Mouse (Mus musculus): Measurements from ENCODE around the gene Trak1. TPM values are rescaled to one million over a fixed set of nuclear protein-coding genes. Genes with fewer than 3 reads are reported as not detected.

Gene Trak1
- polyA plus RNA-seq, 2 experiments: 2.9 to 3.1 TPM

DNA sequence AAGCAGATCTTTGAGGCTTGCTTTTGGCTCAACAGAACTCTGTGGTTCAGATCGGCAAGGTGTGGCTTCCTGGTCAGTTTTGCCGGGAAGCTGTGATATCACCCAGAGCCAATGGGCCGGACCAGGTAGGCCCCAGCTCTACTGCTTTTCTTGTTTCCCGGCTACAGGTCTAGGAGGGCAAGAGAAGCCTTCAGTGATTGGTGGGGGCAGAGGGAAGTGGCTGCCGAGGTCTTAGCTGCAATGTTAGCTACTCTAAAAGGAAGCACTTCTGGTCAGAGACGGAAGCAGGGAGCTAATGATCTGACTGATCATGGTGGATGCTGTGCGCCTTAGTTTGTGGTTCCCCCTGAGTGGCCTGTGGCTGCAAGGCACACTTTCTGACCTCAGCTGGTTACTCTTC, 122.3 kb downstream of the Trak1 start:
- no peak overlapping the region for H3K4me2 ChIP-seq (ENCODE audit: low read depth)
- whole genome bisulfite sequencing (ENCODE audit: insufficient replicate concordance): 17% methylated on average over 7 of the region's 7 CpGs
- H3K36me3 ChIP-seq (replicated peaks; ENCODE audit: control insufficient read depth, insufficient read depth, low read depth): no peaks in the 10 kb centered on the region
- ATAC-seq (ENCODE audit: insufficient read depth): no peak
- no peak overlapping the region for H3K9ac ChIP-seq (replicated peaks)
- no peaks in the 10 kb centered on the region for H3K9me3 ChIP-seq (ENCODE audit: control insufficient read depth, low read length)
- H3K27me3 ChIP-seq (ENCODE audit: control insufficient read depth, insufficient read depth, low read length): no peaks in the 10 kb centered on the region
- no peak for TF ChIP-seq EP300 (IDR thresholded peaks at IDR 0.05; ENCODE audit: low read depth)
- no peak for TF ChIP-seq CTCF (IDR thresholded peaks at IDR 0.05; ENCODE audit: low read depth)
- no peak for DNase-seq (ENCODE audit: low read depth in 3 of 3, low spot score in 3 of 3)
- peaks cover 11% of the 10 kb centered on the region in 2 experiments; a peak in 3 of 4 replicates for H3K4me1 ChIP-seq (replicated peaks; ENCODE audit: control insufficient read depth in 2 of 2, insufficient read depth in 2 of 2, low read length in 1 of 2)
- no peak overlapping the region for H3K4me3 ChIP-seq (ENCODE audit: insufficient read depth in 1 of 2, low read depth in 2 of 2, low read length in 2 of 2)
- no peak overlapping the region for H3K27ac ChIP-seq

DNA sequence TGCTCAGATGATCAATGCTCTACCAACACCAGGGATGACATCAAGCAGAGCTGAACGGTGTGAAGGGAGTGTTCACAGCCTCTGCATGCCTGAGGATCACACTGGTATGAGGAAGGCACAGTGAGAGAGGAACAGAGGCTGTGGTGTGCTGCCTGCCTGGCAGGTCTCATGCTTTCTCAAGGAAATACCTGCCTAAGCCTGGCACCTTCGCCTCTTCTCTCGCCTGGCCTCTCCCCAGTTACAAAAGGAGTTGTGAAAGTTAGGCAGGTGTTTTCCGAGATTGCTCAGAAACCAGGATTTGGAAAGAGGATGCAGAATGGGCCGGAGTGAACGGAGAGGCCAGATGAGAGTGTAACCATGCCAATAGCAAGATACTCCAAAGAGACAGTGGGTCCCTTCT, 123.5 kb downstream of the Trak1 start:
- TF ChIP-seq EP300 (IDR thresholded peaks at IDR 0.05; ENCODE audit: low read depth) (no peak), CTCF (IDR thresholded peaks at IDR 0.05; ENCODE audit: low read depth) (no peak)
- H3K9ac ChIP-seq (replicated peaks): no peak overlapping the region
- DNase-seq (ENCODE audit: low read depth in 3 of 3, low spot score in 3 of 3) (no peak), ATAC-seq (ENCODE audit: insufficient read depth) (no peak)
- no peak overlapping the region for H3K4me3 ChIP-seq (ENCODE audit: insufficient read depth in 1 of 2, low read depth in 2 of 2, low read length in 2 of 2)
- no peaks in the 10 kb centered on the region for H3K36me3 ChIP-seq (replicated peaks; ENCODE audit: control insufficient read depth, insufficient read depth, low read depth)
- no peaks in the 10 kb centered on the region for H3K27me3 ChIP-seq (ENCODE audit: control insufficient read depth, insufficient read depth, low read length)
- H3K27ac ChIP-seq: no peak overlapping the region
- no peaks in the 10 kb centered on the region for H3K9me3 ChIP-seq (ENCODE audit: control insufficient read depth, low read length)
- no peak overlapping the region for H3K4me2 ChIP-seq (ENCODE audit: low read depth)
- peaks cover 23% of the 10 kb centered on the region in 2 experiments for H3K4me1 ChIP-seq (replicated peaks; ENCODE audit: control insufficient read depth in 2 of 2, insufficient read depth in 2 of 2, low read length in 1 of 2)
- WGBS (ENCODE audit: insufficient replicate concordance): 69% methylated on average over 6 of the region's 6 CpGs

DNA sequence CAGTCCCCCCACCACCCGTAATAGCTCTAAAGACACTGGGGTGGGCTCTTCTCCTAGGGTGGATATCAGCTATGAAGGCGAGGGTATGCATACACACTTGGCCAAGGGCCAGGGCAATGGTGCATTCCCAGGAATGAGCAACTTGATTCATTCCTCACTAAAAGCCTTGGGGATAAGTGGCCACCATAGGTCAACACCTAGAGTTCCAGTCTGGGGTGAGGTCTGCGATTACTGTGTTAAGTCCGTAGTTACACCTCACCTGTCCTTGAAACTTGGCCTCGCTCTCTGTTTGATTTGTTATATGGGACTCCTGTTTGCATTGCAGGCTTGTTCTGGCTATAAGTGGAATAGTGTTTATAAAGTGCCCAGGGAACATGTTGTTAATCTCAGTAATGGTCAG, 125.1 kb downstream of the Trak1 start:
- Histone ChIP-seq H3K27me3 (ENCODE audit: control insufficient read depth, insufficient read depth, low read length) (no peaks in the 10 kb centered on the region), H3K36me3 (replicated peaks; ENCODE audit: control insufficient read depth, insufficient read depth, low read depth) (no peaks in the 10 kb centered on the region), H3K9me3 (ENCODE audit: control insufficient read depth, low read length) (no peaks in the 10 kb centered on the region), H3K27ac (no peak overlapping the region), H3K4me1 (replicated peaks; ENCODE audit: control insufficient read depth in 2 of 2, insufficient read depth in 2 of 2, low read length in 1 of 2) (peaks cover 36 to 38% of the 10 kb centered on the region in 2 experiments), H3K4me3 (ENCODE audit: insufficient read depth in 1 of 2, low read depth in 2 of 2, low read length in 2 of 2) (no peak overlapping the region), H3K4me2 (ENCODE audit: low read depth) (no peak overlapping the region), H3K9ac (replicated peaks) (no peak overlapping the region)
- no peak for DNase-seq (ENCODE audit: low read depth in 3 of 3, low spot score in 3 of 3)
- WGBS (ENCODE audit: insufficient replicate concordance): 84% methylated on average over 5 of the region's 5 CpGs
- no peak for ATAC-seq (ENCODE audit: insufficient read depth)
- no peak for TF ChIP-seq CTCF (IDR thresholded peaks at IDR 0.05; ENCODE audit: low read depth)
- TF ChIP-seq EP300 (IDR thresholded peaks at IDR 0.05; ENCODE audit: low read depth): no peak

DNA sequence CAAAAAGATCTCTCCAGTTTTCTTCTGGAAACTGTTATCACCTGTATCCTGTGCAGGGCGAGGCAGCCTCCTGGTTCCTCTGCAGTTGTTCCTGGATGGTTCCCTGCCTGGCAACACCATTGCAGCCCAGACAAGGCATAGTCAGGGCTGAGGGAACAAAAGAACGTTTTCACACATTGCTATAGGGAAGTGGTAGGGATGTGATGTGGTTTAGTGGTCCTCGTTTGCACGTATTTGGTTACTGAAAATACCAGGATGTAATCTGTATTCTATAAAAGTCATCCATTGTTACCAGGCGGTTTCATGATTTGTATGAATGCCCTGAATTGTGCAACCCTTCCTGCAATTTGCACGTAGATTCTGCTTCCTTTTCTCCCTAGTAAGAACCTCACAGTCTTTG, 126.3 kb downstream of the Trak1 start:
- H3K27me3 ChIP-seq (ENCODE audit: control insufficient read depth, insufficient read depth, low read length): no peaks in the 10 kb centered on the region
- H3K4me2 ChIP-seq (ENCODE audit: low read depth): no peak overlapping the region
- H3K27ac ChIP-seq: no peak overlapping the region; the same call in 1 of the 2 replicates
- H3K4me1 ChIP-seq (replicated peaks; ENCODE audit: control insufficient read depth in 2 of 2, insufficient read depth in 2 of 2, low read length in 1 of 2): peaks cover 45 to 46% of the 10 kb centered on the region in 2 experiments
- ATAC-seq (ENCODE audit: insufficient read depth): no peak
- no peaks in the 10 kb centered on the region for H3K36me3 ChIP-seq (replicated peaks; ENCODE audit: control insufficient read depth, insufficient read depth, low read depth)
- H3K4me3 ChIP-seq (ENCODE audit: insufficient read depth in 1 of 2, low read depth in 2 of 2, low read length in 2 of 2): no peak overlapping the region
- DNase-seq (ENCODE audit: low read depth in 3 of 3, low spot score in 3 of 3): no peak
- WGBS (ENCODE audit: insufficient replicate concordance): 47% methylated on average over 6 of the region's 6 CpGs
- no peak overlapping the region for H3K9ac ChIP-seq (replicated peaks)
- TF ChIP-seq EP300 (IDR thresholded peaks at IDR 0.05; ENCODE audit: low read depth) (no peak), CTCF (IDR thresholded peaks at IDR 0.05; ENCODE audit: low read depth) (no peak)
- no peaks in the 10 kb centered on the region for H3K9me3 ChIP-seq (ENCODE audit: control insufficient read depth, low read length)

DNA sequence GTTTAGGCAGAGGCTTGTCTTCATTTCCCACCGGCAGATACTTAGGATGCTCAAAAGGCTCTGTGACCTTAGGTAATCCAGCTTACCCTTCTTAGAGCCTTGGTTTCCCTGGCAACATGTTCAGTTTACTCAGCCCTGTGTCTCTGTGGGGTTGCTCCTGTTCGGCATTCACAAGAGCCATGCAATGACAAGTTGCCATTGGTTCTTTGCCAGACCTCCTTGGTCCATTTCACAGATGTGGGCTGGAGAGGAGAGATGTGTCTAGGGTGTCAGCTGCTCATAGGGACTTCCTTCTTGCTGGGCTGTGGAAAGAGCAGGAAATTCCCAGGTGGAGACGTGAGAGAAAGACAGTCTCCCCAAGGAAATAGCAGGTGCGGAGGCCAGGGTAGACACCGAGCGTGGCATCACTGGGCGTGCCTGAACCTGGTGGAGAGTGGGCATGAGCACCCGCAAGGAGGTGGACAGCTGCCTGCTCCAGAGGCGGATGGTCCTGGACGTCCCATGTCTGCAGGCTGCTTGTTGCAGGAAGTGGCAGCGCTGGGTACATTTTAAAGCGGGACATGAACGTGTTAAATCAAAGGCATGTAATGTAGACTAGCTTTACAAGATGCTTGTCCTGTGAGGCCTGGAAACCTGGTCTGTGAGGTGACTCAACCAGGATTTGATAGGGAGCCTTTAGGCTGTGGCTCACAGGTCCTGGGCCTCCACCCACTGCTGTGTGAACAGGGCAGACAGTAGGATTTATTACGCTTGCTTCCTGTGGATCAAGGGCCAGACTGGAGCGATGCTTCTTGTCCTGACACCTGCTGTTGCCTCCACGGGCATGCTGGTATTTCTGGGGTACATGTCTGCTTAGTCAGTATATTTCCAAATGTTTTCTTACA, 127.2 kb downstream of the Trak1 start:
- no peaks in the 10 kb centered on the region for H3K9me3 ChIP-seq (ENCODE audit: control insufficient read depth, low read length)
- peaks cover 44 to 46% of the 10 kb centered on the region in 2 experiments for H3K4me1 ChIP-seq (replicated peaks; ENCODE audit: control insufficient read depth in 2 of 2, insufficient read depth in 2 of 2, low read length in 1 of 2)
- TF ChIP-seq CTCF (IDR thresholded peaks at IDR 0.05; ENCODE audit: low read depth): no peak
- no peak for TF ChIP-seq EP300 (IDR thresholded peaks at IDR 0.05; ENCODE audit: low read depth)
- no peak overlapping the region; the same call in 1 of the 2 replicates for H3K9ac ChIP-seq (replicated peaks)
- no peak overlapping the region for H3K4me2 ChIP-seq (ENCODE audit: low read depth)
- H3K27ac ChIP-seq: peak overlapping the region; percentile 98; the same call in 1 of the 2 replicates
- no peak overlapping the region for H3K4me3 ChIP-seq (ENCODE audit: insufficient read depth in 1 of 2, low read depth in 2 of 2, low read length in 2 of 2)
- H3K36me3 ChIP-seq (replicated peaks; ENCODE audit: control insufficient read depth, insufficient read depth, low read depth): no peaks in the 10 kb centered on the region
- ATAC-seq (ENCODE audit: insufficient read depth) (no peak), DNase-seq (ENCODE audit: low read depth in 3 of 3, low spot score in 3 of 3) (no peak)
- WGBS (ENCODE audit: insufficient replicate concordance): 85% methylated on average over 16 of the region's 16 CpGs
- no peaks in the 10 kb centered on the region for H3K27me3 ChIP-seq (ENCODE audit: control insufficient read depth, insufficient read depth, low read length)

All from liver, embryonic 14.5 days (tissue).